Mouse (Mus musculus) spleen, adult 2 months (tissue): Measurements from ENCODE around the gene Gm44965.
"Not testable (repeated sequence)": the region's sequence is repeated elsewhere in the genome, so short reads cannot be mapped to it uniquely, and the experiment has no call there.

Experiments used
- CTCF ChIP-seq: fragments of 200-500 bp; IDR thresholded peaks from 2 replicates; pipeline ENCODE4 v1.5.1; 2011; ENCODE audit warnings: mild to moderate bottlenecking, inconsistent platforms; ENCODE audit not compliant: insufficient read depth, insufficient read length, insufficient replicate concordance; ENCODE audit errors: extremely low read depth
- POLR2A ChIP-seq: fragments of 200-500 bp; IDR thresholded peaks from 2 replicates; pipeline ENCODE4 v1.6.1; 2011; ENCODE audit warnings: low read depth, low read length, inconsistent platforms

DNA sequence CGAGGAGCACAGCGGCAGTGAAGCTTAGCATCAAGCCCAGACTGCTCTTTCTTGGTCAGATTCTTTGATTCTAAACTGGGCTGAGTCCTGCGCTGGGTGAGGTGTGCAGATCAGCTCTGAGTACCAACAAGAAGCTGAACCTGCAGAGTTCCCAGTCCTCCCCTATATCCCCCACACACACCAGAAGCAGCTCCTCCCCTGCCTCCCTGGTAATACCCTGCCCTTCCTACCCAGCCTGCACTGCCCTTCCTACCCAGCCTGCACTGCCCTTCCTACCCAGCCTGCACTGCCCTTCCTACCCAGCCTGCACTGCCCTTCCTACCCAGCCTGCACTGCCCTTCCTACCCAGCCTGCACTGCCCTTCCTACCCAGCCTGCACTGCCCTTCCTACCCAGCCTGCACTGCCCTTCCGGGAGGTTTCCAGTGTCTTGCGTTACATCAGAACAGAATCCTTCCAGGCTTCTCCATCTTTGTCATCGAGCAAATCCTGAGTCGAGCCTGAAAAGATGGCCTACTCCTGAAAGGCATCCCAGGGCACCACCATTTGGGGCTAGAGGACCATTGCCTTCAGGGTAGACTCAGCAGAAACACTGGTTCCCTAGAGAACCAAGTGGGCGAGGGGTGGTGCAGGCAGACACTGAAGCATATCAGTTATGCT is 28.6 kb downstream of the Gm44965 start:
- not testable (repeated sequence) for TF ChIP-seq CTCF, POLR2A
